Mouse (Mus musculus): ENCODE results near the gene Pde4d.

- TF ChIP-seq CTCF (IDR thresholded peaks at IDR 0.05; ENCODE audit: extremely low read depth, insufficient read depth, low read length) (no peak), POLR2A (IDR thresholded peaks at IDR 0.05; ENCODE audit: extremely low read depth, insufficient read depth, low read length) (no peak)
Observed at GRCm38 (mm10) chr13:109191176-109191575, 741.4 kb downstream of the Pde4d start.
